Mouse (Mus musculus): ENCODE results near the gene Glyctk. TPM values are rescaled to one million over a fixed set of nuclear protein-coding genes. Genes with fewer than 3 reads are reported as not detected.
A peak's percentile ranks its signal among the peaks of the same experiment; 100 is the strongest.

Gene Glyctk
- polyA plus RNA-seq, 1 experiment from 2014 or later = 4.2 TPM

GRCm38 (mm10) chr9:106182146-106182545 lies 24.2 kb upstream of the Glyctk start:
- Histone ChIP-seq H3K36me3 (ENCODE audit: control insufficient read depth, insufficient read depth, low read length) (peaks cover 99% of the 10 kb centered on the region), H3K27ac (ENCODE audit: low read depth, low read length) (no peak overlapping the region), H3K27me3 (ENCODE audit: control insufficient read depth, insufficient read depth, low read length) (no peaks in the 10 kb centered on the region), H3K9ac (ENCODE audit: low read depth, low read length) (no peak overlapping the region), H3K4me1 (ENCODE audit: control insufficient read depth, insufficient read depth, low read length) (no peaks in the 10 kb centered on the region), H3K4me3 (ENCODE audit: low read length) (no peak overlapping the region), H3K9me3 (ENCODE audit: control insufficient read depth, low read length) (no peaks in the 10 kb centered on the region), H3K4me2 (replicated peaks; ENCODE audit: low read depth, low read length) (no peak overlapping the region)
- 94% methylated on average over 4 of the region's 4 CpGs for WGBS
- ATAC-seq (ENCODE audit: low FRiP score, low TSS enrichment) = no peak

- no peak overlapping the region for H3K4me3 ChIP-seq (ENCODE audit: low read length)
- H3K4me1 ChIP-seq (ENCODE audit: control insufficient read depth, insufficient read depth, low read length) = peaks cover 7% of the 10 kb centered on the region; the same call in 1 of the 2 replicates
- H3K9me3 ChIP-seq (ENCODE audit: control insufficient read depth, low read length) = no peaks in the 10 kb centered on the region
- no peaks in the 10 kb centered on the region for H3K27me3 ChIP-seq (ENCODE audit: control insufficient read depth, insufficient read depth, low read length)
- peaks cover 88% of the 10 kb centered on the region for H3K36me3 ChIP-seq (ENCODE audit: control insufficient read depth, insufficient read depth, low read length)
- H3K9ac ChIP-seq (ENCODE audit: low read depth, low read length) = no peak overlapping the region
- H3K27ac ChIP-seq (ENCODE audit: low read depth, low read length) = no peak overlapping the region
- no peak for ATAC-seq (ENCODE audit: low FRiP score, low TSS enrichment)
- no peak overlapping the region for H3K4me2 ChIP-seq (replicated peaks; ENCODE audit: low read depth, low read length)
- 95% methylated on average over 3 of the region's 3 CpGs for WGBS
These were observed 22.0 kb upstream of the Glyctk start for GRCm38 (mm10) chr9:106179964-106180363.

DNA sequence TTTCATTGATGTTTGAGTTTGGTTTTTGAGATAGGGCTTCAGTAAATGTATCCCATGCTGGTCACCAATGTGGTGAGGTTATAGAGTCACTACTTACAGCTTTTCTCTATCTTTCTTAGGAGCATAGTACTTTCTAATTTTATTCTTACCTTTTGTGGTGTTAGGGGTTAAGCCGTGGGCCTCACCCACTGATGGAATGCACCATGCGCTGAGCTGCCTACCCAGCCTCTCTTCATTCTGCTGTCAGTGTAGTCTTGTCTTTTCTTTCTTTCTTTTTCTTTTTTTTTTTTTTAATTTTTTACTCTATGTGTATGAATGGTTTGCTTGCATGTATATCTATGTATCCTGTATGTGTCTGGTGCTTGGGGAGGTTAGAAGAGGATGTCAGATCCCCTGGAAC lies 21.5 kb upstream of the Glyctk start:
- Histone ChIP-seq H3K27ac (ENCODE audit: low read depth, low read length) (no peak overlapping the region), H3K4me2 (replicated peaks; ENCODE audit: low read depth, low read length) (no peak overlapping the region), H3K4me3 (ENCODE audit: low read length) (no peak overlapping the region), H3K9ac (ENCODE audit: low read depth, low read length) (no peak overlapping the region), H3K36me3 (ENCODE audit: control insufficient read depth, insufficient read depth, low read length) (peaks cover 83% of the 10 kb centered on the region), H3K9me3 (ENCODE audit: control insufficient read depth, low read length) (no peaks in the 10 kb centered on the region), H3K4me1 (ENCODE audit: control insufficient read depth, insufficient read depth, low read length) (peaks cover 12% of the 10 kb centered on the region; the same call in 1 of the 2 replicates), H3K27me3 (ENCODE audit: control insufficient read depth, insufficient read depth, low read length) (no peaks in the 10 kb centered on the region)
- ATAC-seq (ENCODE audit: low FRiP score, low TSS enrichment) = no peak
- 93% methylated on average over 2 of the region's 2 CpGs for WGBS

DNA sequence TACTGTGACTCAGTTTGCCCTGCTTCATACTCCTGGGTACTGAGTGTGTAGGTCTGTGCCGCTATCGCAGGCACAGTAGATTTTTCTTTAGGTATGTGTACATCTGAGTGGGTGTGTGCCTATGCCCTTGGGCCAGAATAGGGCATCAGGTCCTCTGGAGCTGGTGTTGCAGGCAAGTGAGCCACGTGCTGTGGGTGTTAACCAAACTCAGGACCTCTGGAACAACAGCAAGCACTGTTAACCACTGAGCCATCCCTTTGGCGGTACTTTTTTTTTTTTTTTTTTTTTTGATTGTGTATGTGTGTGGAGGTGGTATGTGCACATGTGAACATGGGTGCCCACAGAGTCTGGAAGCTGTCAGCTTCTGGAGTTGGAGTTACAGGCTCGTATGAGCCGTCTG lies 19.9 kb upstream of the Glyctk start:
- Histone ChIP-seq H3K9me3 (ENCODE audit: control insufficient read depth, low read length) (no peaks in the 10 kb centered on the region), H3K4me3 (ENCODE audit: low read length) (no peak overlapping the region), H3K4me1 (ENCODE audit: control insufficient read depth, insufficient read depth, low read length) (peaks cover 28% of the 10 kb centered on the region), H3K27me3 (ENCODE audit: control insufficient read depth, insufficient read depth, low read length) (no peaks in the 10 kb centered on the region), H3K27ac (ENCODE audit: low read depth, low read length) (no peak overlapping the region), H3K4me2 (replicated peaks; ENCODE audit: low read depth, low read length) (no peak overlapping the region), H3K9ac (ENCODE audit: low read depth, low read length) (no peak overlapping the region), H3K36me3 (ENCODE audit: control insufficient read depth, insufficient read depth, low read length) (peaks cover 66% of the 10 kb centered on the region)
- ATAC-seq (ENCODE audit: low FRiP score, low TSS enrichment) = no peak
- WGBS = 90% methylated on average over 6 of the region's 6 CpGs

DNA sequence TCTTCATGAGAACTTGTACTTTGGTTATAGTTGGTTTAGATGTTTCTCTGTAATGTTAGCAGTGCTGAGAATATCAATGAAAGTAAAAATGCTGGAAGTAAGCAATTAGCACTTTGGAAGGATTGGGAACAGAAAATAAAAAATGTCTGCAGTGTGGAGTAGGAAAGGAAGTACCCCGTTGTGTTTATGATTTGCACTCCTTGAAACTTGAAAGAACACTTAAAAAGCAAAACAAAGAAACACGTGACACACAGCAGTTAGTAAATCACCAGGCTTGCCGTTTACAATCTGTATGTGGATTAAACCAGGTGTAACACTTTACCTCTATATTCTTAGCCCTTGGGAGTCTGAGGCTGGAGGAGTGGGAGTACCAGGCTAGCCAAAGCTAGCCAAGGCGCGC lies 18.8 kb upstream of the Glyctk start:
- 80% methylated on average over 5 of the region's 5 CpGs for WGBS
- Histone ChIP-seq H3K36me3 (ENCODE audit: control insufficient read depth, insufficient read depth, low read length) (peaks cover 56% of the 10 kb centered on the region), H3K4me3 (ENCODE audit: low read length) (no peak overlapping the region), H3K4me1 (ENCODE audit: control insufficient read depth, insufficient read depth, low read length) (peaks cover 28% of the 10 kb centered on the region), H3K4me2 (replicated peaks; ENCODE audit: low read depth, low read length) (no peak overlapping the region), H3K27me3 (ENCODE audit: control insufficient read depth, insufficient read depth, low read length) (no peaks in the 10 kb centered on the region), H3K27ac (ENCODE audit: low read depth, low read length) (no peak overlapping the region), H3K9me3 (ENCODE audit: control insufficient read depth, low read length) (no peaks in the 10 kb centered on the region), H3K9ac (ENCODE audit: low read depth, low read length) (no peak overlapping the region)
- ATAC-seq (ENCODE audit: low FRiP score, low TSS enrichment) = no peak

GRCm38 (mm10) chr9:106175552-106176200 lies 17.7 kb upstream of the Glyctk start:
- no peak for ATAC-seq (ENCODE audit: low FRiP score, low TSS enrichment)
- no peak overlapping the region for H3K4me3 ChIP-seq (ENCODE audit: low read length)
- no peaks in the 10 kb centered on the region for H3K9me3 ChIP-seq (ENCODE audit: control insufficient read depth, low read length)
- H3K27ac ChIP-seq (ENCODE audit: low read depth, low read length) = no peak overlapping the region
- no peak overlapping the region for H3K4me2 ChIP-seq (replicated peaks; ENCODE audit: low read depth, low read length)
- no peaks in the 10 kb centered on the region for H3K27me3 ChIP-seq (ENCODE audit: control insufficient read depth, insufficient read depth, low read length)
- WGBS = 63% methylated on average over 3 of the region's 3 CpGs
- no peak overlapping the region for H3K9ac ChIP-seq (ENCODE audit: low read depth, low read length)
- peaks cover 45% of the 10 kb centered on the region for H3K36me3 ChIP-seq (ENCODE audit: control insufficient read depth, insufficient read depth, low read length)
- peaks cover 28% of the 10 kb centered on the region for H3K4me1 ChIP-seq (ENCODE audit: control insufficient read depth, insufficient read depth, low read length)

GRCm38 (mm10) chr9:106173363-106173762 lies 15.4 kb upstream of the Glyctk start:
- WGBS = 61% methylated on average over 2 of the region's 2 CpGs
- peaks cover 32% of the 10 kb centered on the region for H3K4me1 ChIP-seq (ENCODE audit: control insufficient read depth, insufficient read depth, low read length)
- no peak overlapping the region for H3K9ac ChIP-seq (ENCODE audit: low read depth, low read length)

GRCm38 (mm10) chr9:106172527-106172926 lies 14.6 kb upstream of the Glyctk start:
- peaks cover 14% of the 10 kb centered on the region for H3K36me3 ChIP-seq (ENCODE audit: control insufficient read depth, insufficient read depth, low read length)
- no peaks in the 10 kb centered on the region for H3K27me3 ChIP-seq (ENCODE audit: control insufficient read depth, insufficient read depth, low read length)
- peaks cover 32% of the 10 kb centered on the region for H3K4me1 ChIP-seq (ENCODE audit: control insufficient read depth, insufficient read depth, low read length)
- H3K4me3 ChIP-seq (ENCODE audit: low read length) = peak overlapping the region; percentile 96
- H3K4me2 ChIP-seq (replicated peaks; ENCODE audit: low read depth, low read length) = peak overlapping the region; percentile 69
- ATAC-seq (ENCODE audit: low FRiP score, low TSS enrichment) = no peak
- H3K9me3 ChIP-seq (ENCODE audit: control insufficient read depth, low read length) = no peaks in the 10 kb centered on the region
- H3K27ac ChIP-seq (ENCODE audit: low read depth, low read length) = no peak overlapping the region
- H3K9ac ChIP-seq (ENCODE audit: low read depth, low read length) = peak overlapping the region; percentile 97
- 5% methylated on average over 3 of the region's 3 CpGs for WGBS

More at GRCm38 (mm10) chr9:106173363-106173762, 15.4 kb upstream of the Glyctk start:
- Histone ChIP-seq H3K4me2 (replicated peaks; ENCODE audit: low read depth, low read length) (peak overlapping the region; percentile 69), H3K9me3 (ENCODE audit: control insufficient read depth, low read length) (no peaks in the 10 kb centered on the region), H3K36me3 (ENCODE audit: control insufficient read depth, insufficient read depth, low read length) (peaks cover 22% of the 10 kb centered on the region), H3K4me3 (ENCODE audit: low read length) (peak overlapping the region; percentile 96), H3K27me3 (ENCODE audit: control insufficient read depth, insufficient read depth, low read length) (no peaks in the 10 kb centered on the region), H3K27ac (ENCODE audit: low read depth, low read length) (no peak overlapping the region)
- no peak for ATAC-seq (ENCODE audit: low FRiP score, low TSS enrichment)

DNA sequence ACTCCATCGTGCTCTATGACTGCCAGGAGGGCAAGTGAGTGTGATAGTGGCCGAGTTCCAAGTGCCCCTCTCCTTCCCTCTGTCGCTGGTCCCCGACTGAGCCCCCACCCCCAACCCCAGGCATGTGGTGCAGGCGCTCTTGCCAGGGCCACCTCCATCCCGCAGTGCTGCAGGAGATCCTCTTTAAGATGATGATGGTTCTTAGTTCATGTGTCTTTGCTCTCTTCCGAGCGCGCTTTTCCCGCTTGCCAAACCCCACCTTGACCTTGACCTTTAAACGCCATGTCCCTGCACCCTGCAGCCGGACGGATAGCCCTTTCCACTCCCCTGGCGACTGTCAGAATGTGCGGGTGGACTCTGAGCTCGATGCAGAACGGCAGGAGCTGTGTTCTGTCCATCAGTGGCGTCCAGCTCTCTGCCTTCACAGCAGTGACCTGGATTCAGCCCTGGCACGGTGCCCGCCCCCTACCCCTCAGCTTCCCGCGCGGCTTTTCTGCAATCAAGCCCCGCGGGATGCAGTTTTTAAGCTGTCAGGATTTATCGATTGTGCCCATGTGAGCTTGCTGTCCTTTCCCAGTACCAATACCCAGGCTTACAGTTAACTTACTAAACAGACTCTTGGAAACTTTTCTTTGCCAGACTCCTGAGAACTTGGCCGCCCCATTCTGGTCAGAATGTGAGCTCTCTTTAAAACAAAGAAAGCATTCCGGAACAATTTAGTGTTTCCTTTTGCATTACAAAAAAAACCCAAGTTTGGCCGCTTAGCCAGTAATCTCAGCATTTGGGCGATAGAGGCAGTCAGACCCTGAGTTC lies 13.6 kb upstream of the Glyctk start:
- Histone ChIP-seq H3K27ac (ENCODE audit: low read depth, low read length) (peak overlapping the region; percentile 96), H3K9me3 (ENCODE audit: control insufficient read depth, low read length) (no peaks in the 10 kb centered on the region), H3K4me3 (ENCODE audit: low read length) (peak overlapping the region; percentile 96), H3K36me3 (ENCODE audit: control insufficient read depth, insufficient read depth, low read length) (peaks cover 4% of the 10 kb centered on the region), H3K9ac (ENCODE audit: low read depth, low read length) (peak overlapping the region; percentile 97), H3K27me3 (ENCODE audit: control insufficient read depth, insufficient read depth, low read length) (no peaks in the 10 kb centered on the region), H3K4me1 (ENCODE audit: control insufficient read depth, insufficient read depth, low read length) (peaks cover 32% of the 10 kb centered on the region), H3K4me2 (replicated peaks; ENCODE audit: low read depth, low read length) (peak overlapping the region; percentile 69)
- under 1% methylated on average over 30 of the region's 30 CpGs for WGBS
- peak; percentile 59 for ATAC-seq (ENCODE audit: low FRiP score, low TSS enrichment)

Measured in kidney, embryonic 14.5 days (tissue).